Mouse (Mus musculus): ENCODE results near the gene Jmy. TPM values are rescaled to one million over a fixed set of nuclear protein-coding genes. Genes with fewer than 3 reads are reported as not detected.

Jmy gene
- polyA plus RNA-seq, 1 experiment from 2014 or later: 6.1 TPM

DNA sequence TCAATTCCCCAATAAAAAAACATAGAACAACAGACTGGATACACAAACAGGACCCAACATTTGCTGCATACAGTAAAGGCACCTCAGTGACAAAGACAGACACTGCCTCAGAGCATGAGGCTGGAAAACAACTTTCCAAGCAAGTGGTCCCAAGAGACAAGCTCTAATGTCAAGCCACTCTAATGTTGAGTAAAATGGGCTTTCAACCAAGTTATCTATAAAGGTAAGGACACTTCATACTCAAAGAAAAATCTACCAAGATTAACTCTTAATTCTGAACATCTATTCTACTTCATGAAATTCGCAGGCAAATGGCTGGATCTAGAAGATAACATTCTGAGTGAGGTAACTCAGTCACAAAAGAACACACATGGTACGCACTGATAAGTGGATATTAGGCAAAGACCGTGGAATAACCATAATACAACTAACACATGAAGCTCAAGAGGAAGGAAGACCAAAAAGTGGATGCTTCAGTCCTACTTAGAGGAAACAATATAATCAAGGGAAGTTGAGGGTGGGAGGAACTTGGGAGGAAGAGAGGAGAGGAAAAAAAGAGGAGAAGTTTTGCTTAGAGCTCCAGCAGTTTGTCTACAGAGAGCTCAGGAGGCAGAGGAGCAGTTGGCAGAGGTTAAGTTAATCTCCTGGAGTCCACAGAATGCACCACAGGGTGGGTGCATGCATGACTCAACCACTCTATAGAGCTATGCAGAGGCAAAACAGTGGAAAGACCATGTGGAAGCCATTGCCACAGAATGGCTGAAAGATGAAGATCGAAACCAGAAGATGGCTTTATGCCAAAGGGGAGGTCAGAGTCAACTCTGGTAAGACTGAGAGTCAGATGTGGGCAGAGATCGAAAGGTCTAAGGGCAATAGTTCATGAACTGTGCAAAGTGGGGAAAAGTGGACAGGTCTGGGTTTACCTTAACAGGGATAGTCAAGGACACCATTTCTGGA lies 71.4 kb downstream of the Jmy start:
- no peaks in the 10 kb centered on the region for H3K4me1 ChIP-seq (ENCODE audit: control insufficient read depth, insufficient read depth, low read length)
- WGBS: 93% methylated on average over 5 of the region's 5 CpGs
- peaks cover 6% of the 10 kb centered on the region; the same call in 1 of the 2 replicates for H3K36me3 ChIP-seq (ENCODE audit: control insufficient read depth, insufficient read depth, low read length)
- H3K9ac ChIP-seq (replicated peaks; ENCODE audit: low read depth, low read length): no peak overlapping the region
- no peak overlapping the region for H3K4me2 ChIP-seq (replicated peaks; ENCODE audit: low read depth, low read length)
- ATAC-seq (ENCODE audit: insufficient number of reproducible peaks, insufficient read depth, low FRiP score, low read depth): no peak
- H3K27me3 ChIP-seq (ENCODE audit: control insufficient read depth, insufficient read depth, low read length): no peaks in the 10 kb centered on the region
- H3K4me3 ChIP-seq (ENCODE audit: low read depth, low read length): no peak overlapping the region
- H3K27ac ChIP-seq (ENCODE audit: low read length): no peak overlapping the region
- no peaks in the 10 kb centered on the region for H3K9me3 ChIP-seq (ENCODE audit: control insufficient read depth, low read depth, low read length)

DNA sequence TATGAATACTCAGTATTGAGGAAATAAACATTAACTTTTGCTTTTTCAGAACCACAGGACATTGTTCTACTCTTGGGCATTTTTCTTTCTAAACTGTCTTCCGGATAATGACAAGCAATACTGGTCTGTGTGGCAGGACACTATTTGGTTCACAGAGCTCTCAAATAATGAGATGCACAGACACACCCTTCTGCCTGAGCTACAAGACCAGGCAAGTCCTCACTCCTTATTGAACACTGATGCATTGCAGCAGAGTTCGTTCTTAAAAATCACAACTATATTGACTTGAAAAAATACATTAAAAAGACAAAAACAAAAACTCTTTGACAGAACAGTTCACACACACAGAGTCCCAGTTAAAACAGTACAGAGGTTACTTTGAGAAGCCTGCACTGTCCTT lies 76.4 kb downstream of the Jmy start:
- ATAC-seq (ENCODE audit: insufficient number of reproducible peaks, insufficient read depth, low FRiP score, low read depth): no peak
- no peak overlapping the region for H3K27ac ChIP-seq (ENCODE audit: low read length)
- no peaks in the 10 kb centered on the region for H3K27me3 ChIP-seq (ENCODE audit: control insufficient read depth, insufficient read depth, low read length)
- no peaks in the 10 kb centered on the region for H3K9me3 ChIP-seq (ENCODE audit: control insufficient read depth, low read depth, low read length)
- no peak overlapping the region for H3K4me3 ChIP-seq (ENCODE audit: low read depth, low read length)
- 81% methylated on average over 2 of the region's 2 CpGs for WGBS
- peaks cover 3% of the 10 kb centered on the region; the same call in 1 of the 2 replicates for H3K36me3 ChIP-seq (ENCODE audit: control insufficient read depth, insufficient read depth, low read length)
- H3K4me1 ChIP-seq (ENCODE audit: control insufficient read depth, insufficient read depth, low read length): no peaks in the 10 kb centered on the region
- no peak overlapping the region for H3K4me2 ChIP-seq (replicated peaks; ENCODE audit: low read depth, low read length)
- H3K9ac ChIP-seq (replicated peaks; ENCODE audit: low read depth, low read length): no peak overlapping the region

GRCm38 (mm10) chr13:93419779-93420178 lies 79.8 kb downstream of the Jmy start:
- Histone ChIP-seq H3K4me1 (ENCODE audit: control insufficient read depth, insufficient read depth, low read length) (no peaks in the 10 kb centered on the region), H3K27ac (ENCODE audit: low read length) (no peak overlapping the region), H3K4me2 (replicated peaks; ENCODE audit: low read depth, low read length) (no peak overlapping the region), H3K4me3 (ENCODE audit: low read depth, low read length) (no peak overlapping the region), H3K27me3 (ENCODE audit: control insufficient read depth, insufficient read depth, low read length) (no peaks in the 10 kb centered on the region), H3K9me3 (ENCODE audit: control insufficient read depth, low read depth, low read length) (no peaks in the 10 kb centered on the region), H3K9ac (replicated peaks; ENCODE audit: low read depth, low read length) (no peak overlapping the region), H3K36me3 (ENCODE audit: control insufficient read depth, insufficient read depth, low read length) (no peaks in the 10 kb centered on the region)
- 86% methylated on average over 2 of the region's 2 CpGs for WGBS
- ATAC-seq (ENCODE audit: insufficient number of reproducible peaks, insufficient read depth, low FRiP score, low read depth): no peak

DNA sequence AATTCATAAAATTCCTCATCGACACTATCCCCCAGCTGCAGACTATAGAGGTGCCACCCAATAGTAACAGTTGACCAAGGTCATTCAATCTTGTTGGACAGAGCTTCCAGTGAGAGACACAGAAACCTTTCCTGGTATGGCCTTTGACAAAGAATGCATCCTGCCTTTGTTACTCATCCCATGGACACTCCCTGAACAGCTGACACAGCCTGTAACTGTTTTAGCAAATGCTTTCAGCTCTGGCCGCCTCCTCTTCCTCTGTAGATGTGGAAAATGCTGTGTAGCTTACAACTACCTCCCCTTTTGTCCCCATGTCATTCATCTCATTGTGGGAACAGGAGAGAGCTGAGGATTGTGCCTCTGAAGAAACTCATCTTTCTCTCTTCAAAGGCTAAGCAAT lies 81.3 kb downstream of the Jmy start:
- WGBS: 84% methylated on average over 2 of the region's 2 CpGs
- H3K27me3 ChIP-seq (ENCODE audit: control insufficient read depth, insufficient read depth, low read length): no peaks in the 10 kb centered on the region
- ATAC-seq (ENCODE audit: insufficient number of reproducible peaks, insufficient read depth, low FRiP score, low read depth): no peak

GRCm38 (mm10) chr13:93415055-93415454 lies 84.6 kb downstream of the Jmy start:
- H3K4me2 ChIP-seq (replicated peaks; ENCODE audit: low read depth, low read length): no peak overlapping the region
- 91% methylated on average over 5 of the region's 5 CpGs for WGBS
- no peaks in the 10 kb centered on the region for H3K9me3 ChIP-seq (ENCODE audit: control insufficient read depth, low read depth, low read length)
- H3K27me3 ChIP-seq (ENCODE audit: control insufficient read depth, insufficient read depth, low read length): no peaks in the 10 kb centered on the region
- no peak overlapping the region for H3K9ac ChIP-seq (replicated peaks; ENCODE audit: low read depth, low read length)
- no peak overlapping the region for H3K27ac ChIP-seq (ENCODE audit: low read length)
- no peaks in the 10 kb centered on the region for H3K36me3 ChIP-seq (ENCODE audit: control insufficient read depth, insufficient read depth, low read length)
- no peaks in the 10 kb centered on the region for H3K4me1 ChIP-seq (ENCODE audit: control insufficient read depth, insufficient read depth, low read length)
- no peak overlapping the region for H3K4me3 ChIP-seq (ENCODE audit: low read depth, low read length)
- no peak for ATAC-seq (ENCODE audit: insufficient number of reproducible peaks, insufficient read depth, low FRiP score, low read depth)

More for the DNA sequence above, 81.3 kb downstream of the Jmy start:
- Histone ChIP-seq H3K4me1 (ENCODE audit: control insufficient read depth, insufficient read depth, low read length) (no peaks in the 10 kb centered on the region), H3K4me3 (ENCODE audit: low read depth, low read length) (no peak overlapping the region), H3K27ac (ENCODE audit: low read length) (no peak overlapping the region), H3K36me3 (ENCODE audit: control insufficient read depth, insufficient read depth, low read length) (no peaks in the 10 kb centered on the region), H3K4me2 (replicated peaks; ENCODE audit: low read depth, low read length) (no peak overlapping the region), H3K9me3 (ENCODE audit: control insufficient read depth, low read depth, low read length) (no peaks in the 10 kb centered on the region), H3K9ac (replicated peaks; ENCODE audit: low read depth, low read length) (no peak overlapping the region)

DNA sequence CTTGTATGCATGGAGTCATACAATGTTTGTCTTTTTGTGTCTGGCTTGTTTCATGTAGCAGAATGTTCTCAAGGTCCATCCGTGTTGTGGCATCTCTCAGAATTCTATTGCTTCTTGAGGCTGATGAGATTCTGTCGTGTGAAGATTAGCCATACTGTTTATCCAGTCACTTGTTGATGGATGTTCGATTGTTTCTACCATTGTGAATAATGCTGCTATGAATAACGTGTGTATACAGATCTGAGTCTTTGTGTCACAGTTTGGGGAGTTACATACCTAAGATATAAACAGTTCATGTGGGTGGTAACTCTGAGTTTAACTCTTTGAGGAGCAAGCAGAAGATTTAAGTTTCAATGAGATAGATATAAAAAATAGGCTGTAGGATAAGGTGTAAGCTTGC lies 89.3 kb downstream of the Jmy start:
- Histone ChIP-seq H3K27ac (ENCODE audit: low read length) (no peak overlapping the region), H3K36me3 (ENCODE audit: control insufficient read depth, insufficient read depth, low read length) (no peaks in the 10 kb centered on the region), H3K4me1 (ENCODE audit: control insufficient read depth, insufficient read depth, low read length) (no peaks in the 10 kb centered on the region), H3K9me3 (ENCODE audit: control insufficient read depth, low read depth, low read length) (no peaks in the 10 kb centered on the region), H3K27me3 (ENCODE audit: control insufficient read depth, insufficient read depth, low read length) (no peaks in the 10 kb centered on the region), H3K4me2 (replicated peaks; ENCODE audit: low read depth, low read length) (no peak overlapping the region), H3K9ac (replicated peaks; ENCODE audit: low read depth, low read length) (no peak overlapping the region), H3K4me3 (ENCODE audit: low read depth, low read length) (no peak overlapping the region)
- WGBS: 52% methylated on average over 4 of the region's 4 CpGs
- no peak for ATAC-seq (ENCODE audit: insufficient number of reproducible peaks, insufficient read depth, low FRiP score, low read depth)

- Histone ChIP-seq H3K9me3 (ENCODE audit: control insufficient read depth, low read depth, low read length) (no peaks in the 10 kb centered on the region), H3K36me3 (ENCODE audit: control insufficient read depth, insufficient read depth, low read length) (no peaks in the 10 kb centered on the region), H3K27me3 (ENCODE audit: control insufficient read depth, insufficient read depth, low read length) (no peaks in the 10 kb centered on the region), H3K4me2 (replicated peaks; ENCODE audit: low read depth, low read length) (no peak overlapping the region), H3K27ac (ENCODE audit: low read length) (no peak overlapping the region), H3K4me3 (ENCODE audit: low read depth, low read length) (no peak overlapping the region), H3K4me1 (ENCODE audit: control insufficient read depth, insufficient read depth, low read length) (no peaks in the 10 kb centered on the region), H3K9ac (replicated peaks; ENCODE audit: low read depth, low read length) (no peak overlapping the region)
- no peak for ATAC-seq (ENCODE audit: insufficient number of reproducible peaks, insufficient read depth, low FRiP score, low read depth)
- 77% methylated on average over 5 of the region's 5 CpGs for WGBS
Measured at GRCm38 (mm10) chr13:93406855-93407254, 92.8 kb downstream of the Jmy start.

- Histone ChIP-seq H3K9me3 (ENCODE audit: control insufficient read depth, low read depth, low read length) (no peaks in the 10 kb centered on the region; the same call in 1 of the 2 replicates), H3K36me3 (ENCODE audit: control insufficient read depth, insufficient read depth, low read length) (no peaks in the 10 kb centered on the region), H3K27ac (ENCODE audit: low read length) (no peak overlapping the region), H3K9ac (replicated peaks; ENCODE audit: low read depth, low read length) (no peak overlapping the region), H3K4me3 (ENCODE audit: low read depth, low read length) (no peak overlapping the region), H3K4me2 (replicated peaks; ENCODE audit: low read depth, low read length) (no peak overlapping the region), H3K27me3 (ENCODE audit: control insufficient read depth, insufficient read depth, low read length) (no peaks in the 10 kb centered on the region), H3K4me1 (ENCODE audit: control insufficient read depth, insufficient read depth, low read length) (no peaks in the 10 kb centered on the region)
- ATAC-seq (ENCODE audit: insufficient number of reproducible peaks, insufficient read depth, low FRiP score, low read depth): no peak
- 82% methylated on average over 7 of the region's 7 CpGs for WGBS
Measured at GRCm38 (mm10) chr13:93401947-93402346, 97.7 kb downstream of the Jmy start.
